ENCODE assay signal across 14 mouse cellular contexts in the genomic region with DNA sequence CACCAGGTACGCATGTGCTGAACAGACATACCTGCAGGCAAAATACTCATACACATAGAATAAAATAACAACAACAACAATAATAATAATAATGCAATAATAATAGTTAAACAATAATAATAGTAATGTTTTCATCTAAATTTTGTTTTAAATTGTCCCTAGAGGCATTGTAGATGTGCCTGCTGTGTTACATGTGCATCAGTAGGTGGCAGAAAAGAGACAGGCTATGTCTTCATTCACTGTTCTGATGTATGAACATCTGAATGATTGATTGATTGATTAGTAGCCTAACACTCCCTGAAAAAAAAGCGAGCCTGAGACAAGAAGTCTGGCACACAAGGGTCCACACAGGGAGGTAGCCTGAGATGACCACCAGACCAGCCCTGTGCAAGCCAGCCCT. TPM values are rescaled to one million over a fixed set of nuclear protein-coding genes. Genes with fewer than 3 reads are reported as not detected.
"Had no signal": no experiment of that assay in that cellular context is flagged by ENCODE, and none has a peak within 500 bp of the region (broad histone marks: within the 10 kb centered on the region; RNA-seq: fewer than 3 reads in every experiment).

No protein-coding gene starts in this region.

- H3K36me3 ChIP-seq: limb, embryonic 15.5 days; liver, embryonic 15.5 days; midbrain, embryonic 10.5 days; neural tube, embryonic 13.5 days had no signal

- H3K27ac ChIP-seq: limb, embryonic 15.5 days; liver, embryonic 15.5 days; neural tube, embryonic 13.5 days had no signal

- H3K4me2 ChIP-seq: limb, embryonic 15.5 days; liver, embryonic 15.5 days; neural tube, embryonic 13.5 days had no signal

- H3K9ac ChIP-seq: limb, embryonic 15.5 days; liver, embryonic 15.5 days; neural tube, embryonic 13.5 days had no signal

- H3K27me3 ChIP-seq: limb, embryonic 15.5 days; liver, embryonic 15.5 days; neural tube, embryonic 13.5 days had no signal

- DNase-seq: kidney, adult 8-10 months; kidney, postnatal 36 days; lung, postnatal 36 days; midbrain, embryonic 14.5 days; right cerebral cortex, postnatal 14 days; thymus, postnatal 4 days had no signal

- H3K4me1 ChIP-seq: liver, embryonic 15.5 days had no signal

- H3K9me3 ChIP-seq: limb, embryonic 15.5 days; liver, embryonic 15.5 days; midbrain, embryonic 10.5 days; neural tube, embryonic 13.5 days had no signal

- H3K4me3 ChIP-seq: limb, embryonic 15.5 days; liver, embryonic 15.5 days; midbrain, embryonic 10.5 days; neural tube, embryonic 13.5 days had no signal

RNA-seq across cellular contexts. Expression of a gene that starts 22.3 kb away (rescaled TPM):
- total RNA-seq: megakaryocyte, adult 5-6 weeks had no signal
- polyA plus RNA-seq: limb, embryonic 11.5 days; limb, embryonic 15.5 days; liver, embryonic 15.5 days; lung, embryonic 16.5 days; midbrain, embryonic 10.5 days; midbrain, embryonic 14.5 days; stomach, embryonic 16.5 days had no signal
